Mouse (Mus musculus) liver (tissue): ENCODE measurements around the gene Apold1.

Experiments
- DNase-seq: peaks from one replicate; pipeline ENCODE4 v3.0.0-alpha.2; 2020; ENCODE audit warnings: mixed read lengths

The Apold1 gene

DNA sequence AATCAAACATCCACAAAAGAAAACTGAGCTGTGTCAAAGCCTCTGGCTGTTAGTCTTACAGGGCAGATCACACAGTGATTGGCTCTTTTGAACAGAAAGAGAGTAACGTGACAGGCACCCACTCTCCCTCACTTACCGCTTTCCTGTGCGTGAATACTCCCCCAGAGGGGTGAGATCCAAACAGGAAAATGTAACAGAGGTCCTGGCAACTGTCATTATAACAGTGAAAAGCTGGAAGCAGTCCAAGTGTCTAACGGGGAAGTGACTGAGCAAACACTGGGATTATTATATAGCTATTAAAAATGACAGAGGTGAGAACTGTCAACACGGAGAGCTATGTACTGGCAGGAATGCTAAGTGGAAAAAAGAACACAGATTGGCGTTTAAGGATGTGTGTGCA lies 4.9 kb upstream of the Apold1 start:
- no peak for DNase-seq

DNA sequence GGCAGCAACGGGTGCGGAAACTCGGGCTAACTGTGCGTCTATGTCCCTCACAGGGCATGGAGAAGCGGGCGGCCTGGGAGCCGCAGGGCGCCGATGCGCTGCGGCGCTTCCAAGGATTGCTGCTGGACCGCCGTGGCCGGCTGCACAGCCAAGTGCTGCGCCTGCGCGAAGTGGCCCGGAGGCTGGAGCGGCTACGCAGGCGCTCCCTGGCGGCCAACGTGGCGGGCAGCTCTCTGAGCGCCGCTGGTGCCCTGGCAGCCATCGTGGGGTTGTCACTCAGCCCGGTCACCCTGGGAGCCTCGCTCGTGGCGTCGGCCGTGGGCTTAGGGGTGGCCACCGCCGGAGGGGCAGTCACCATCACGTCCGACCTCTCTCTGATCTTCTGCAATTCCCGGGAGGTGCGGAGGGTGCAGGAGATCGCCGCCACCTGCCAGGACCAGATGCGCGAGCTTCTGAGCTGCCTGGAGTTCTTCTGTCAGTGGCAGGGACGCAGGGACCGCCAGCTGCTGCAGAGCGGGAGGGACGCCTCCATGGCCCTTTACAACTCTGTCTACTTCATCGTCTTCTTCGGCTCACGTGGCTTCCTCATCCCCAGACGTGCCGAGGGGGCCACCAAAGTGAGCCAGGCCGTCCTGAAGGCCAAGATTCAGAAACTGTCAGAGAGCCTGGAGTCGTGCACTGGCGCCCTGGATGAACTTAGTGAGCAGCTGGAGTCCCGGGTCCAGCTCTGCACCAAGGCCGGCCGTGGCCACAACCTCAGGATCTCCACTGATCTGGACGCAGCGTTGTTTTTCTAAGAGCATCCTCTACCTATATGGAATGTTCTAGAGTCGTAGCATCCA lies 2.2 kb downstream of the Apold1 start:
- peak; percentile 93 for DNase-seq

DNA sequence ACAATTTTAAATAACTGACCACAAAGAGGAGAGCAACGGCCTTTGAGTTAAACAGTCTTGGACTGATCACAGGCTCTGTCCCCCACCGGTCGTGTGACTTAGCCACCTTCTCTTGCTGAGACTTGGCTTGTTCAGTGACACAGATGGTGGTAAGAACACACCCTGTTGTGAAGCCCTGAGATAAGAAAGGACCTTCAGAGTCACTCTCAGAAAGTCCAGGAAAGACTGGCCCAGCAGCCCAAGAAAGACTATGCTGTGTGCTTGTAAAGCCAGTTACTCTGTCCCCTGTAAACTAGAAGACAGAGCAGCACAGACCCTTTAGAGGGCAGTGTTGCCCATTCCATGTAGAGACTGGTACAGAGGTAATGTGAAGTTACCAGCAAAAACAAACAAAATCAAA lies 3.2 kb downstream of the Apold1 start:
- peak; percentile 84 for DNase-seq

DNA sequence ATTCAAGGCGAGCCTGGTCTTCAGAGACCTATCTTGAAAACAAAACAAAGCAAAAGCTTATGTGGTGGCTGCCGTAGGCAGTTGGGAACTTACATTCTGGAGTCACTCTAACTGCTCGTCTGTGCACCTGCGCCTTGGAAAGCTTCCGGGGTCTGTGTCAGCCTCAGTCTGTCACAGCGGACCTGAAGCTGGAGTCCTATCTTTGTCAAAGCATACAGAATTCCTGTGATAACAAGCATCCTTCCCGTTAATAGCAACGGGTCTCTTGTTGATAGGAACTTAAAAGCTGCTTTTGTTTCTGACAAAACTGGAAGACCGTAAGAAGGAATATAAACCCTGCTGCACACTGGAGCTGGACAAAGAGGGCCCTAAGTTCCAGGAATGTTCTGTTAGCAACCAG lies 6.9 kb downstream of the Apold1 start:
- DNase-seq = no peak

DNA sequence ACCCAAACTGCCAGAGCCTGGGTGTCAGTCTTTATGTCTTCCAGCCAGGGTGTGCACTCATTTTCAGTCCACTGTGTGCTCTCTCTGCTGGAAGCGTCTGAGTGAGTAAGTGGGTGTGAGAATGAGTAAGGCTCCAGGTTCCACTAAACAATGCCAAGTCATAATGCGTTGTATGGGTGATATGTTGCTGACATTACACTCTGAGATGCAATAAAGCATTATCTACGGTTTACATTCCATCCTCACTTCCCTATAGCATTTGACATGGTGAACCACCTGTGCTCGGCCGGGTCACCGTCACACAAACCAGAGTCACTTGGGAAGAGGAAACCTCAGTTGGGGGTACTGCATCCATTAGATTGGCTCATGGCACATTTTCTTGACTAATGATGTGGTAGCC lies 9.2 kb downstream of the Apold1 start:
- no peak for DNase-seq

DNA sequence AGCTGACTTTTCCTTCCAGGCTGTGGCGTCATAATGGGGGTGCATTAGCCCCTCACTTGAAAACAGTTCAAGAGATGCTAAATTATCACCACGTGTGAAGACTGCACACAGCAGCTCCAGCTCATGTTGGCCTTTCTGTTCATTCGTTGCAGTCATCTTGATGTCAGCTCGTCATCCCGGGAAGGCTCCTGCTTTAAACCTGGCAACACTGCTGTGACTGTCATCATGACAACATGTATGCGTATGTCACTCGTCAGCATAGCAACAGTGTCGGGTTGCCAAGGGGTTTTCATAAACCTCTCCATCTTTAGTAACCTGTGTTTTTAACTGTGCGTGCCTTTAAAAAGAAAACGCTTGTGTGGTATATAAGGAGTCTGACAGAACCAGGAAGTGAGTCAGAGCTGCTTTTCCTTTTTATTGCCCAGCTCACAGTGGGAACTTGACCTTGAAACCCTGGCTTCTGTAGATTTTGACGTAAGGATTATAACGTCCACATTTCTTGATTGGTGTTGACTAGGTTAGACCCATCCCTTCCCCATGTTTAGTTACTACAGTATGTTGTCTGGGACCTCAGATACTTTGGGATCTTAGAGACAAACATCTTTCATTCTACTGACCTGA lies 12.6 kb downstream of the Apold1 start:
- DNase-seq = no peak

DNA sequence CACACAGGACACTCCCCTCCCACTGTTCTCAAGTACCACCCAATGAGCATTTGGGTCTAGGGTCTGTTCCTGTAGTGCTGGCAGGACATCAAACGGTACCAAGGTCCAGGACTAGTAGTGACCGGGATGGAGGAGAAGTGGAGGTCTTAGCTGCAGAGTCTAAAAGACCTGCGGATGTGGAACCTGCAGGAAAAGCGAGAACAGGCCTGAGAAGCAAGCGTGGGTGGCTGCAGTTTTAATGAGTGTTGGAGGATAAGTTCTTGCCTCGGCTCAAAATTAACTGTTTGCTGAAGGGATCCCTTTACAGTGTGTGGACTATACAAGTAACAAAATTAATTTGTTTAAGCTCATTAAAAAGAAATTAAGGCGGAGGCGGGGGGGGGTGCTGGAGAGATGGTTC lies 13.5 kb downstream of the Apold1 start:
- no peak for DNase-seq

DNA sequence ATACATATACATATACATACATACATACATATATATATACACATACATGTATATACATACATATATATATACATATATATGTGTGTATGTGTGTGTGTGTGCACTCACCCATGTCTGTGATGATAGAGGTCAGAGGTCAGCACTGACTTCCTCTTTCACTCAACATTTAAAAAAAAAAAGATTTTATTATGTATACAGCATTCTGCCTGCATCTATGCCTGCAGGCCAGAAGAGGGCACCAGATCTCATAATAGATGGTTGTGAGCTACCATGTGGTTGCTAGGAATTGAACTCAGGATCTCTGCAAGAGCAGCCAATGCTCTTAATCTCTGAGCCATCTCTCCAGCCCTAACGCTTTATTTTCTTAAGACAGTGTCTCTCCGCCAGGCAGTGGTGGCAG lies 15.4 kb downstream of the Apold1 start:
- DNase-seq = no peak

DNA sequence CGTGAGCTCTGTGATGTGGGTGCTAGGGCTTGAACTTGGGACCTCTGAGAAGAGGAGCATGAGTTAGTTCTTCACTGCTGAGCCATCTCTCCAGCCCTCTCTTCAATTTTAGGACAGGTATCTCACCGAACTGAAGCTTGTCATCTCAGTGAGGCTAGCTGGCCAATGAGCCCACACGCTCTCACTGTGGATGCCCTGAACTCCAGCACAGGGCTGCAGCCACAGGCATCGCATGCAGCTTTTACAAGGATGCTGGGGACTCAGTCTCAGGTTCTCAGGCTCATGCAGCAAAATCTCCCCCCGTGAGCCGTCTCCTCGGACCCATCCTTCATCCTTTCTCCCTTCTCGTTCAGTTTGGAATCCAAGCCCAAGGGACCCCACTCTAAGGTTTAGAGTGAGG lies 16.6 kb downstream of the Apold1 start:
- no peak for DNase-seq

DNA sequence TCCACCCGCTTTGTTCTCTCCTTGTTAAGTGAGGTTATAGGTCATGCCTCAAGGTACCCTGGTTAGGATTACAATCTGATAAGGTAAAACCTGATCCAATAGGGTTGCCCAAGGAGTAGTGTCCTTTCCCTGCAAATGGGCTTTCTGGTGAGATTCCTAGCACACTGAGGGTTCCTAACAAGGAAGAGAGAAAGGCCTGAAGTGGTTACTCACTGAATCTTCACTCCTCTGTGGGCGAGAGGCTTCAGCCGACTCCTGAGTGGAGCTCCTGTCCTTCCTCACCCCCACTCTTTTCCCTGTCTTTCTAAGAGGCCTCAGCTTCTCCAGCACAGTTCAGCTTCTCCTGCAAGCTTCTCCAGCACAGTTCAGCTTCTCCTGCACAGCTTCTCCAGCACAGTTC lies 17.3 kb downstream of the Apold1 start:
- no peak for DNase-seq

DNA sequence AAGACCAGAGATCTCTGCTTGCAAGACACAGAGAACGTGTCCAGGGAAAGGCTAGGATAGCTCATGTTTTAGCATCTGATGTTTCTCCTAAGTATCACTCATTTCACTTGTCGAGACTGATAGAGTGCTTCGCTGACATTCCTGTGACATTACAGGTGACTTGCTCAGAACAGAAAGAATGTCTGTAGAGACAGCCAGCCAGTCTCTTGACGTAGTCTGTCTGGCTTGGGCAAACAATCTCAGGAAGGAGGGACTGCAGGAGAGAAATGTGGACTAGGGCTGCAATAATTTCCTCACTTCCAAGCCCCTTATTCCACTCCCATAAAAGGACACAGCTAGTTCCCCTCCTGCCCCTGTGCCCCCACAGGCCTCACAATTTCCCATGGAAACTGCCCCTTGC lies 18.8 kb downstream of the Apold1 start:
- no peak for DNase-seq

DNA sequence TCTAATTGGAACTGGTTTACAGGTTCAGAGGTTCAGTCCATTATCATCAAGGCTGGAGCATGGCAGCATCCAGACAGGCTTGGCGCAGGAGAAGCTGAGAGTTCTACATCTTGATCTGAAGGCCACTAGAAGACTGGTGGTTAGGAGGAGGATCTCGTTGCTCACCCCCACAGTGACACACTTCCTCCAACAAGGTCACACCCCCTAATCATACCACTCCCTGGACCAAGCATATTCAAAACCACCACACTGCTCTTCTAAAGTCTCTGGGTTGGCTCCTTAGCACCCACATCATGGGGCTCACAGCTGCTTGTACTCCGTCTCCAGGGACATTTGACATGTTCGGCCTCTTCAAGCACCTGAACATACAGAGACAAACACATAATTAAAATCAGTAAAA lies 20.5 kb downstream of the Apold1 start:
- no peak for DNase-seq

DNA sequence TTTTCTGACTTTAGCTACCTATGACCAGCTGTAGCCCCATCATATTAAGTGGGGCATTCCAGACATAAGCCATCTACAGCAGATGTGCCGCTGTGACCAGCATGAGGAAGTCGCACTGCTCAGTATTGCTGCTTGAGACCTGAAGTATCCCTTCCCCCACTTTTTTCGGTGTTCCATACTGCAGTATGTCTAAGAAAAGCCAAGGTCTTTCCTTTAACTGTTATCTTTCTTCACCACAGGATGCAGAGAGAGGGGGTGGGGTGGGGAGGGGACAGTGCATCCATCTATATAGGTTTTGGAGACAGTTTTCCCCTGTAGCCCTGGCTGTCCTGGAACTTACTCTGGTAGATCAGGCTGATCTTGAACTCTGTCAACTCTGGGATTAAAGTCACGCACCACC lies 24.9 kb downstream of the Apold1 start:
- peak; percentile 63 for DNase-seq

DNA sequence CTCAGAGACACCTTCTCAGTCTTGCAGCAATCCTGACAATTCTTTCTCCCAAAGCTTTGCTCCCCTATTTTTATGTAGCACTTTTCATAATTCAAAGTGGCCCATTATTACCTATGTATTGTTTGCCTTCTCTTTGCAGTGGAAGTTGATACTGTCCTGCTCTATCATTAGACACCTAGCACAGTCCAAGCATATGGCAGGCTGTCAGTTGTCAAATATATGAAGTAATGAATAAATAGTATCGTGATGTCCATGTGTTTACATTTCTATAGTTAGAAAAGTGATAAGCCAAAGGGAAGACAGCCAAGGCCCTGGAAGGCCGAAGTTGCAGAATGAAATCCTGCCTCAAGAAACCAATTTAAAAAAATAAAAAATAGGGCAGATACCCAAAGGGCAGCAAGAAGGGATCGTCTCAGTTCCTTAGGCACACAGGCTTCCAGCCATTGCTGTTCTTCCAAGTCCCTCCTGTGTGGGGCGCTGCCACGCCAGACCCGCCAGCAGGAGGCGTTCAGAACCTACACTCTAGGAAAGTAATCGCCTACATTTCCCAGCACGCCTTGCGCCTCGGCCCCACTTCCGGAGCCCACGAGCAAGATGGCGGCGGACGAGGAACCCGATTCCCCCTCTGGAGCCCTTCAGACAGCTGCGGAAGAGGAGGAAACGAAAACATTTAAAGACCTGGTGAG lies 29.7 kb downstream of the Apold1 start, which contains the start of gene Ddx47:
Gene Ddx47 (plus strand): TSS at position 565 of the 686 bp plus-strand sequence.
- DNase-seq = peak; percentile 96

DNA sequence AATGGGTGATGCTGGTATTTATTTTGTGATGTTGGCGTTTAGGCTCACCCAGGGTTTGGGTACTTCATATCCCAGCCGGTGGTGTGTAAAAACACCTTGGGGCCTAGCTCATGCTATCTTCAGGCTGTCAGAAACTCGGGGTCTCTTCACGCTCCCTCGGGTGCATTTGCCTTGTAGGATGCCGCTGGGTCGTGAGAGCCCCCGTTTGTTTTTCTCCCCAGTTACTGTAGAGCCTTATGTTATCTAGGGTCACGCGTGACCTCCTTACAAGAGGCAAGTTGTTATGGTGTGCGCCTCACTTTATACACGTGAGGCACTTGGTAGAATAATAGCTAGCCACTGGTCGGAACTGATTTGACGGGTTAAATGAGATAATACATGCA lies 30.2 kb downstream of the Apold1 start:
- DNase-seq = no peak

DNA sequence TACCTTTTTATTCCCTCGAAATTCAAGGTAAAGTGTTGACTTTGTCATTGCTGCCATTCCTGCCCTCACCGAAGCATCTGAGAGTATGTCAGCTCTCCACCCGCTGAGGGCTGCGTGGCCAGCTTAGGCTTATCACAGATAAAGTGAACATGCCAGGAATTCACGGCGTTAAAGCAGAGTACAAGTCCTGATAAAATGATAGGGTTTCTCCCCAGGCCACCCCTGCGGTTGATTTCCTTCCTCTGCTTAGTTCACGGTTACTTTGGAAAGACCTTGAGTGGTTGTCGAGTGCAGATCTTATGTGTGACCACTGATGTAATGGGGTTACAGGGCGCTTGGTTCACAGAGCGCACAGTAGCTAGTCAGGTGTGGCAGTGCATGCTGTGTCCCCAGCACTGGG lies 35.7 kb downstream of the Apold1 start:
- no peak for DNase-seq

DNA sequence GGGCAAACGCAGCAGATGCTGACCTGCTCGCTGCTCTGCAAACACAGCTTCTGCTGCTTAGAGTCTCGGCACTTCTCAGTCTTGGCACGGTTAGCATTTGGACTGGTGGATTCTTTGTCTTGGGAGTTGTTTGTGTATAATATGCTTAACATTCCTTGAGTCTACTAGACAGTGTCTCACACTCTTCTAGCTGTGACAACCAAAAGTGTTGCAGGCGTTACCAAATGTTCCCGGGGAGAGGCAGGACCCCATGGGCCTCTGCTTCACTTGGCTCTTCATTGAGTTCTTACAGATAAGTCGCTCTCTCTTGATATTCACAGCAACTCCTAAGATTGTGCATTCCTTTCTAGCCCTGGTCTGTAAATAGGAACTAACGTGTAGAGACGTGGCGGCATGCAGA lies 38.0 kb downstream of the Apold1 start:
- no peak for DNase-seq

DNA sequence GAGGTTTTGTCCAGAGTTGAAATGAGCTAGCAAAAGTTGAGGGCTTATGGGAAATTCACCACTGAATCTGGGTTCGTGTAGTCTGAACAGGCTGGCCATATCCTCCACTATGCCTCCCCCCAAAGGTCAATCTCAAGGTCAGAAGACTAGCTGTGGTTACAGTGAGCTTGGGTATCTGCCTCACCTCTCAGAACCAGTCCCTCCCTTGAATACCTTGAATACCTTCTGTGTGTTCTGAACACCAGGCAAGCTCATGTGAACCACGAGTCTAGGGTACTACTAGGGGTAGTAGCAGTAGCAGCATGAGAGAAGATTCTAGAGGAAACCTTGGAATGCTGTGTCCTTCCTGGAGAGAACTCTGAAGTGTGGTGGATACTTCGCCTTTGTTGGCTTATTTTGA lies 40.1 kb downstream of the Apold1 start:
- DNase-seq = no peak

DNA sequence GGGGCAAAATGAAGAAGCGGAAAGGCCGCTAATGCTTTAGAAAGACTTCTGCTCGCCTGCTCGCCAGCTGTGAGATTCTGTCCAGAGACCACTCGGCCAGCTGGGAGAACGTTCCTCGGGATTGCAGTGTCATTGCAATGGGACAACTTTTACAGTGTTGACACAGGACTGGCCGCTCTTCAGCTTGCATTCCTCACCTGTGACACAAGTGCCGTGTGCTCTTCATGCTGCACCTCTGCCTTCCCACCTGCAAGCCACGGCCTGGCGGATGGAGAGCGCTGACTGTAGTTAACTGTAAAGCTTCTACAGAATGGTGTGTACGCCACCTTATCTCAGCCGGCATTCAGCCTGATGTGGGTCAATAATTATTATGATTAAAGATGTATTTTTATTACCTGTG lies 41.9 kb downstream of the Apold1 start:
- DNase-seq = no peak

DNA sequence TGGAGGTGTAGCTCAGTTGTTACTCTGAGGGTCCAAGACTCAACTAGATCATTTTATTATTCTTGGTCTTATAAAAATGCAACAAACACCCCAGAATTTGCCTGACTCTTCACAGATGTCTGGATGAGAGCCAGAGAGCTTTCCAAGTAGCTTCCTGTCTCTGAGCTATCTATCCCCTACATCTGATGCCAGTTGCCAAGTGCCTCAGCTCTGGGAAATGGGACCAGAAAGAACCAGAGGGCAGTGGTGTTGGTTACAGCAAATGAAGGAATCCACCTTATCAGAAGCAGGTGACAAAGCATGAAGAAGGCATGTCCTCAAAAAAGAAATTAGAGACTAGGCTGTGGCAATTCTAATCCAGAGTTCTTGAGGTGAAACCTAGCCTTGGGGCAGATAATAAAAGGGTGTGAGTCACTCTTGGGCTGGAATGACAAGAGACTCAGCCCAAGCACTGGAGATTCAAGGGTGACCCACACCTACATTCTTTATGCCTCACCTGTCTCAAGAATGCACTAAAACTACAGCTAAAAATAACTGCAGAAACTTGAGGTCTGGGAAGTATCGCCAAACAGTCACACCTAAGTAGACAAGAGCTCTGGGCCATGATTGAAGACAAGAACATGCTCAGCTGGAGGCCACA lies 43.4 kb downstream of the Apold1 start:
- no peak for DNase-seq

DNA sequence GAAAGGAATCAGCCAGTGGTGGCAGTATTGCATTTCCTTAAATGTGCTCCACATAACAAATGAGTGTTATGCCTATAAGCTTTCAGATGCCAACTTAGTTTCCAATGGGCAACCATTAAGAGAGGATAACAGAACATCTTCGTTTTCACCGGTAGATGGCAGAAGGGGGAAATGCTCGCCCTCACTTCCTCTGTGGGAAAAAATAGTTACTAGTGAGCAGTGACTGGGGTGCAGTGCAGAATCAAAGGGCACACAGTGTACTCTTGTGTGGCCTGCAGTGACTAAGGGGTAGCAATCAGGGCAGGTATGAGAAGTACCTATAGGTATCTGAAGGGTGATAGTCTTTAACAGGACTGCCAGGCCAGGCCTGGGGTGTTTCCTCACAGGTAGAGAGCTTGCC lies 44.7 kb downstream of the Apold1 start:
- no peak for DNase-seq

DNA sequence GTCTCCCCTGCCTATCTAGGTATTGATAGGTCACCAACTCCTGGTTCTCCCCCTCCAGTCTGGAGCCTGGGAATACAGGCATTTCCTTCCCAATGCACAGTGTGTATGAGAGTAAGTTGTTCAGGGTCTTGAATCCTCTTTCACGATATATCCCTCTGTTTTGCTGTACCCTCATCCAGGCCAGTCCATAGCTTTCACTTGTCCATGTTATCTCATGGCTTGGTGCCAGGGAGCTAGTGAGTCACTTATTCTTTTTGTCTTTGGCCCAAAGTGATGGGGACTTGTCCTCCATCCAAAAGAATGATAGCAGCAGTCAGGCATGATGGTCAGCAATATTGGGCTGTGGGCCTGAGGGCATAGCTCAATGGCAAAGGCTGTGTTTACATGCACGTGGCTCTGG lies 45.2 kb downstream of the Apold1 start:
- no peak for DNase-seq

DNA sequence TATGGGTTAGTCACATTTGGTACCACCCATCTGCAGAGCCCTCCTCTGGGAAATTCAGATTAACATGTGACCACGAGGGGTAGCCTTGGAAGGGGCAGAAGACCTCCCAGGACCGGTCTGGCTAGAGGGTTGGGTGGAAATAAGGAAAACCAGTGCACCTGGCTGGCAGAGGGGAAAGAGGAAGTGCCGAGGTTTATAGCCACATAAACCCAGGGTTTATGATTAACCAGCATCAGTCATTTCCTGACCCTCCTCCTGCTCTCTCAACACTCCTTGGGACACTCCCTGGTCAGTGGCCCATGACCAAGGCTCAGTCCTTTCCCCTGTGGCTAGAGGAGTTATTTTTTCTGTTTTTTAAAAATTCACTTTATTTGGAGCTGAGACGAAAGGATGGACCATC lies 47.7 kb downstream of the Apold1 start:
- no peak for DNase-seq
